Mouse (Mus musculus) thymus, adult 2 months (tissue): Measurements from ENCODE around the gene Pde10a. TPM values are rescaled to one million over a fixed set of nuclear protein-coding genes. Genes with fewer than 3 reads are reported as not detected.

Experiments used
- DNase-seq: peaks from one replicate; pipeline ENCODE4 v3.0.0; 2021
- H3K27ac ChIP-seq: fragments of 200-500 bp; 2 replicates; pipeline ENCODE4 v1.5.1; 2012; ENCODE audit warnings: low read length, control low read depth; ENCODE audit not compliant: control insufficient read depth, insufficient read depth
- H3K27me3 ChIP-seq: fragments of 200-500 bp; 2 replicates; pipeline ENCODE4 v1.6.1; 2012; ENCODE audit warnings: mild to moderate bottlenecking, low read length, moderate library complexity, mixed read lengths; ENCODE audit not compliant: control insufficient read depth, insufficient read depth
- H3K36me3 ChIP-seq: fragments of 200-500 bp; 2 replicates; pipeline ENCODE4 v1.6.1; 2012; ENCODE audit warnings: mild to moderate bottlenecking, low read length, moderate library complexity; ENCODE audit not compliant: control insufficient read depth, insufficient read depth
- H3K4me1 ChIP-seq: fragments of 200-500 bp; replicated peaks from 2 replicates; pipeline ENCODE4 v1.6.1; 2012; ENCODE audit warnings: low read length; ENCODE audit not compliant: control insufficient read depth, insufficient read depth
- H3K4me3 ChIP-seq: fragments of 200-500 bp; 2 replicates; pipeline ENCODE4 v1.5.1; 2012; ENCODE audit warnings: mild to moderate bottlenecking, low read length, control low read depth, moderate library complexity; ENCODE audit not compliant: control insufficient read depth, insufficient read depth
- CTCF ChIP-seq: fragments of 200-500 bp; IDR thresholded peaks from 2 replicates; pipeline ENCODE4 v1.5.1; 2012; ENCODE audit warnings: mild to moderate bottlenecking, control low read depth, low read length, moderate library complexity, borderline replicate concordance; ENCODE audit not compliant: control insufficient read depth, poor library complexity, insufficient read depth; ENCODE audit errors: extremely low read depth
- POLR2A ChIP-seq: fragments of 200-500 bp; IDR thresholded peaks from 2 replicates; pipeline ENCODE4 v1.6.1; 2012; ENCODE audit warnings: mild to moderate bottlenecking, low read length, control low read depth, moderate library complexity; ENCODE audit not compliant: control insufficient read depth, poor library complexity, insufficient read depth; ENCODE audit errors: extremely low read depth
- WGBS: fragments of 180-500 bp; shearing (Covaris S2); methylation state at CpG from one replicate; pipeline ENCODE4 v1.1.7; 2018; 5-methylcytosine and 5-hydroxymethylcytosine counted together
- polyA plus RNA-seq: library from polyadenylated mRNA; depleted of rRNA; stranded (reverse); fragments of >200 nt; gene quantifications from 2 replicates; pipeline ENCODE4 v1.2.3, GENCODE M21; 2012

Pde10a gene
- polyA plus RNA-seq, 1 experiment = 4.8 TPM

- H3K4me3 ChIP-seq = no peak overlapping the region
- WGBS = 22% methylated on average over 27 of the region's 27 CpGs
These were observed 278.0 kb downstream of the Pde10a start for GRCm38 (mm10) chr17:8802889-8803799.

GRCm38 (mm10) chr17:8807345-8807744, 282.2 kb downstream of the Pde10a start:
- WGBS = 53% methylated on average over 3 of the region's 3 CpGs
- H3K27ac ChIP-seq = no peak overlapping the region
- H3K4me1 ChIP-seq = peaks cover 3% of the 10 kb centered on the region
- no peaks in the 10 kb centered on the region for H3K36me3 ChIP-seq
- DNase-seq = peak; percentile 43
- peaks cover 8% of the 10 kb centered on the region; the same call in 1 of the 2 replicates for H3K27me3 ChIP-seq
- no peak overlapping the region for H3K4me3 ChIP-seq
- peak; percentile 39; the same call in 1 of the 2 replicates for TF ChIP-seq CTCF
- no peak for TF ChIP-seq POLR2A

More at GRCm38 (mm10) chr17:8802889-8803799, 278.0 kb downstream of the Pde10a start:
- TF ChIP-seq POLR2A = no peak
- no peak for TF ChIP-seq CTCF
- DNase-seq = no peak
- H3K4me1 ChIP-seq = peaks cover 25% of the 10 kb centered on the region
- H3K27me3 ChIP-seq = peaks cover 38% of the 10 kb centered on the region
- H3K36me3 ChIP-seq = no peaks in the 10 kb centered on the region
- H3K27ac ChIP-seq = no peak overlapping the region

GRCm38 (mm10) chr17:8809771-8810170, 284.6 kb downstream of the Pde10a start:
- Histone ChIP-seq H3K4me1 (peaks cover 6% of the 10 kb centered on the region), H3K27ac (no peak overlapping the region), H3K4me3 (no peak overlapping the region), H3K36me3 (no peaks in the 10 kb centered on the region), H3K27me3 (no peaks in the 10 kb centered on the region)
- 64% methylated on average over 6 of the region's 6 CpGs for WGBS
- no peak for DNase-seq
- TF ChIP-seq POLR2A (no peak), CTCF (no peak)

- TF ChIP-seq POLR2A (no peak), CTCF (no peak)
These were observed 285.0 kb downstream of the Pde10a start for GRCm38 (mm10) chr17:8810201-8810600.

GRCm38 (mm10) chr17:8812228-8812865, 287.2 kb downstream of the Pde10a start:
- WGBS = 15% methylated on average over 12 of the region's 12 CpGs
- no peaks in the 10 kb centered on the region for H3K36me3 ChIP-seq
- H3K4me1 ChIP-seq = peaks cover 6% of the 10 kb centered on the region

More at GRCm38 (mm10) chr17:8810201-8810600, 285.0 kb downstream of the Pde10a start:
- H3K36me3 ChIP-seq = no peaks in the 10 kb centered on the region
- WGBS = 95% methylated on average over 8 of the region's 8 CpGs
- H3K4me3 ChIP-seq = no peak overlapping the region
- no peak for DNase-seq
- no peak overlapping the region for H3K27ac ChIP-seq
- peaks cover 6% of the 10 kb centered on the region for H3K4me1 ChIP-seq
- H3K27me3 ChIP-seq = no peaks in the 10 kb centered on the region

GRCm38 (mm10) chr17:8813773-8814491, 288.8 kb downstream of the Pde10a start:
- H3K4me3 ChIP-seq = no peak overlapping the region
- TF ChIP-seq CTCF (no peak), POLR2A (no peak)
- no peaks in the 10 kb centered on the region for H3K27me3 ChIP-seq
- H3K4me1 ChIP-seq = peaks cover 6% of the 10 kb centered on the region
- no peak for DNase-seq
- WGBS = 94% methylated on average over 3 of the region's 3 CpGs
- no peaks in the 10 kb centered on the region for H3K36me3 ChIP-seq
- no peak overlapping the region for H3K27ac ChIP-seq

More at GRCm38 (mm10) chr17:8812228-8812865, 287.2 kb downstream of the Pde10a start:
- Histone ChIP-seq H3K4me3 (no peak overlapping the region), H3K27me3 (no peaks in the 10 kb centered on the region), H3K27ac (no peak overlapping the region)
- no peak for DNase-seq
- TF ChIP-seq POLR2A = no peak
- TF ChIP-seq CTCF = no peak
